Mouse (Mus musculus): ENCODE data around the gene Kif26a.

Kif26a gene

DNA sequence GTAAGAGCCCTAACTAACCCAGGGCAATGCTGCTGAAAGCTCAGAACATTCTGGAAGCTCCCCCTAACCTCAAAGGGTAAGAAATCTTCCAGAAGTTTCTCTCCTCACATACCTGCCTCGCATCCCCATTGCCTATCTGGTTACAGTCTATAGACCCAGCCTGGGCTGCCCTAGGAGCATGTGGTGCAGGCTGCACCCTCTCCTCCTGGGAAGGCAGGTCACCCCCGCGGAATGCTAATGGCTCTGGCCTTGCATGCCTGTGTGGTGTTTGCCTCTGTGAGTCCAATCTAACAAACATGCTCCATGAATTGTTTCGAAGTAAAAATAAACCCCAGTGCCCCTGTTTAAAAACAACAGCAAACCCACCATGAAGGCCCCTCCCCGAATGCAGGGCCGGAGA lies 75.3 kb downstream of the Kif26a start:
- DNase-seq (ENCODE audit: low spot score), result no peak

DNA sequence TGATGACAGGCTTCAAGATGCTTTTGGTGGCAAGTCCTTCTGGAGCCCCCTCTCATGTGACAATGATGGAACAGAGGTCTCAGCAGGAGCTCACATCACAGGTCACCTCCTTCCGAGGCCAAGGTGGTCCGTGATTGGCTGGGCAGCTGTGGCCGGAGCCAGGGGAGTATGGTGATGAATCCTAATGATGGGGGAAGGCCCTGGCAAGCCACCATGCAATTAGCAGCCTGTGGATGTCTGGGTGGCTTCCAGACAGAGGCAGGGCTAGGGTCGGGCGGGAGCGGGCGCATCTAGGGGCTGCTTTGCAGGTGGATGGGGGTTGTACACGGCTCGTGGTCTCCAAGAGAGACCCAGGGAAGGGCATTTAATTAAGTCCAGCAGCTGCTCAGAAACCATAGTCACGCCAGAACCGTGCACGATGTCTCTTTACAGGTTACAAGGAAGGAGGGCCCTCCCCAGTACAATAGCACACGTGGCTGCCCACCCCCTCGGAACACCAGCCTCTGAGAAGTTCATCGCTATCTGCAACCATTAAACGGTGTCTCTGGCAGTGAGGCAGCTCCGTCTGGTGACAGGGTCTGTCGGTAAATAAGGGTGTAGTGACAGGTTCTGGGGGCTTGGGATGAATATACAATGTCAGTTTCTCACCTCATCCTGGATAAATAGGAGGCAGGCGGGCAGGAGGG lies 75.9 kb downstream of the Kif26a start:
- DNase-seq (ENCODE audit: low spot score), result no peak

DNA sequence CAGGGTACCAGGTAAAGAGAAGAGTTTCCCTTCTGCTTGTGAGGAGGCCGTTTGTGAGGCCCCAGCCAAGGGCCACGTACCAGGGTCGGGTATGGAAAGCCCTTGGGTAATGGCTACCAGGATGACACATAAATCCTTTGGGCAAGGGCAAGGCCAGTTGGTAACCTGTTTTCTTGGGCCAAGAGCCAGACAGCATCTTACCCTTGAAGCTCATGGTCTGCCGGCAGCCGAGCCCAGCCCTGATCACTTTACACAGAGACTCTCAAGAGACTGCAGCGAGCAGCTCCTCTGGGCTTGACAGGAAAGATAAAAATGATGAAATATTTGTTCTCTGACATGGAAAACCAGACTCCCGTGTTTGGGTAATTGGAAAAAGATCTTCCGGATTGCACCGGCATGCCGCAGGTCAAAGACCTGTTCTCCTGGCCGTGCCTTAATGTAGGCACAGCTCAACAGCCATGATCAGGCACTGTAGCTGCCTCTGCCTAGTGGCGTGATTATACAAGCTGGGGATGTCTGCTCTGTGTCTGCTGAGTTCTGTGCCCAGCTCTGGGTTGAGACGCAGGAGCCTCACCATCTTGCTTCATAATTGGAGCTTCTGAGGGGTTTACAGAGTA lies 77.8 kb downstream of the Kif26a start:
- DNase-seq (ENCODE audit: low spot score), result no peak

DNA sequence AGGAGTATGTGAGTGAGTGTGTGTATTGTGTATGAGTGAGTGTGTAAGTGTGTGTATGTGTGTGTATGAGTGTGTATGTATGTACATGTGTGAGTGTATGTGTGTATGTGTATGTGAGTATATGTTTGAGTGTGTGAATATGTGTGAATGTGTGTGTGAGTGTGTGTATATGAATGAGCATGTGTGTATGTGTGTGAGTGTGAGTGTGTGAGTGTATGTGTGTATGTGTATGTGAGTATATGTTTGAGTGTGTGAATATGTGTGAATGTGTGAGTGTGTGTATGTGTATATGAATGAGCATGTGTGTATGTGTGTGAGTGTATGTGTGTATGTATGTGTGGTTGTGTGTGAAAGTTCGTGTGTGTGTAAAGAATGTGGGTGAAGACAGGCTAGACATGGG lies 80.2 kb downstream of the Kif26a start:
- DNase-seq (ENCODE audit: low spot score), result no peak

DNA sequence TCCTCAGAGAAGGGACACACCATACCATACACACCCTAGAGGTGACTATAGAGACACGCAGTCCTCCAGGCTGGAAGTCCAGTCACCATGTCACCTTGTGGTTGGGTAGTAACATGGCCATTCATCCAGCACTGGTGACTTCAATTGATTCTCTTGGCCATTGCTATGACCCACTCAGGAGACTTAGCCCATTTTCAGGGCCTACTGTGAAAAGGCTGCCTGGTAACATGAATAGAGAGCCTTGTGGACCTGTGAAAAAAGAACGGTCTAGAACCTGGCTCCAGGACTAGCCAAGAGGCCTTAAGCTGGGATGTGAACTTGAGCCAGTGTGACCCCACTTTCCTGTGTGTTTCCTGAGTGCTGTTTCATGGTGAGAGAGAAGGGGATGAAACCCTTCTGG lies 80.6 kb downstream of the Kif26a start:
- no peak for DNase-seq (ENCODE audit: low spot score)

DNA sequence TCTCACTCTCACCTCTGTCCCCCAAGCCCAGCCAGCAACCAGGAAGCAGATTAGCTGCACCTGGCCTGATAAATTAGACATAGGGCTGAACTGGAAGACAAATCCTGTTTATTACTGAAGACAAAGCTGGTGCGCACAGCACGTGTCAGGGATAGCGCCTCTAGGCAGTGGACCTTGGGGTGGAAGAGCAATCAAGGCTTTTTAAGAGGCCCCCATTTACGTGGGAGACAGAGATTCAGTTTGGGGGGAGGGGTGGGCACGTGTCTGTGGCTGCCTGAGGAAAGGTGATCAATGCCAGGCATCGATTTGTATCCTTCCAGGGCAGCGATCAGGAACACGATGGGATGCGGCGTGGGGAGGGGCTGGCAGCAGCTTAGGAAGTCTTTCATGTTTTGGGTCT lies 83.1 kb downstream of the Kif26a start:
- no peak for DNase-seq (ENCODE audit: low spot score)

DNA sequence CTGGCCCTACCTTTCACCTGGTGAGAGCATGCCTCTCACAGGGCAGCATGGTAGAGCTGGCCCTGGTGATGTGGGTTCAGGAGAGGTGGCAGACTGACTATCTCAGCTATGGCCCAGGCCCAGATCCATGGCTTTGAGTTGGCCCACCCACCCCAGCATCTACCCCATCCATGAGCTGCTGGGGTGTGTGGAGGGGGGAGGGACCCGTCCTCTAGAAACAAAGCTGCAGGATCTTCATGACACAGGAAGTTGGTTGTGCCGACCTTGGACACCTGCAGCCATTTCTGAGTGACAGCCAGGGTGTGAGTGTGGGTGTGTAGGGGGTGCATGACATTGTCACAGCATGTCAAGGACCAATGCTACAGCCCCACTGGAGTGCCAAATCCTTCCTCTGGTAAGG lies 84.2 kb downstream of the Kif26a start:
- DNase-seq (ENCODE audit: low spot score), result no peak

All from layer of hippocampus, adult 9-10 months (tissue).